Mouse (Mus musculus): ENCODE results near the gene Satb2. TPM values are rescaled to one million over a fixed set of nuclear protein-coding genes. Genes with fewer than 3 reads are reported as not detected.

Gene Satb2
- polyA plus RNA-seq (2014; fragmentation: Illumina TruSeq; extraction: RNeasy Lipid Tissue Mini Kit (QIAGEN cat#74804); ENCODE audit: low read depth, low replicate concordance) = 10.4 TPM

DNA sequence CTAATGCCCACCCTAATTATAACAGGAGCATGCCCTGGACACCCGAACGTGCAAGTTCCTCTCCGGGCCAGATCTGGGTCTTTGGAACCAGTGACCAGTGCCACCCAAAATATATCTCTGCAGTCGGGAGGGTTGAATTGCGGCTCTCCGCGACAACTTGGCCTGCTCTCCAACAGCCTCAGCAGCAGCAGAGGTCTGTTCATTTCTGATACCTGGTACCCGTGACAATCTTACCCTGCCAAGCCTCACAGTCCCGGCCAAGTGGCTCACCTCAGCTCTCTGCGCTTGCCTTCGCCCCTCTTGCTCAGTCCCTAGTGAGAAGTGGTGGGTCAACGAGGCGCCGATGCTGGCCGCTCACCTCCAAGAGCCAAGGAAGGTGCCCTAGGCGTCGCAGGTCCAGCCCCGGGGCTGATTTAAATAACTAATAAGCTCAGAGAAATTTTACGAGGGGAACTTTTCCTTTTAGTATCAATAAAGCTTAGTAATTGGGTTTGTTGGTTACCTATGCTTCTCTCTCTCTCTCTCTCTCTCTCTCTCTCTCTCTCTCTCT lies at the start of gene Satb2:
Gene Satb2 (minus strand): TSS at position 500 of the 550 bp plus-strand sequence.

